Mouse (Mus musculus) pancreas, adult 10 weeks (tissue): ENCODE results near the gene Khsrp. TPM values are rescaled to one million over a fixed set of nuclear protein-coding genes. Genes with fewer than 3 reads are reported as not detected.

Experiments used
- polyA plus RNA-seq: library from polyadenylated mRNA; stranded (reverse); fragments of 350-450 nt; fragmentation: Illumina TruSeq; extraction: RNeasy Lipid Tissue Mini Kit (QIAGEN cat#74804); gene quantifications from one replicate; pipeline ENCODE4 v1.2.3, GENCODE M21; 2015; ENCODE audit warnings: low read depth, low replicate concordance; ENCODE audit not compliant: insufficient read depth

The Khsrp gene
- polyA plus RNA-seq, result 14.1 TPM

GRCm38 (mm10) chr17:57030931-57031660 is at the start of gene Khsrp:
TSS of gene Khsrp (minus strand) at chr17:57031522.

GRCm38 (mm10) chr17:57078336-57078735 is 47.0 kb upstream of the Khsrp start, which contains the start of gene Dennd1c:
TSS of gene Dennd1c (minus strand) at chr17:57078514.

GRCm38 (mm10) chr17:57059486-57059977 is 28.2 kb upstream of the Khsrp start, which contains the start of gene Slc25a23:
TSS of gene Slc25a23 (minus strand) at chr17:57059863.

GRCm38 (mm10) chr17:57058891-57059485 is 27.7 kb upstream of the Khsrp start, which contains the start of gene Crb3:
TSS of gene Crb3 (plus strand) at chr17:57059105.

DNA sequence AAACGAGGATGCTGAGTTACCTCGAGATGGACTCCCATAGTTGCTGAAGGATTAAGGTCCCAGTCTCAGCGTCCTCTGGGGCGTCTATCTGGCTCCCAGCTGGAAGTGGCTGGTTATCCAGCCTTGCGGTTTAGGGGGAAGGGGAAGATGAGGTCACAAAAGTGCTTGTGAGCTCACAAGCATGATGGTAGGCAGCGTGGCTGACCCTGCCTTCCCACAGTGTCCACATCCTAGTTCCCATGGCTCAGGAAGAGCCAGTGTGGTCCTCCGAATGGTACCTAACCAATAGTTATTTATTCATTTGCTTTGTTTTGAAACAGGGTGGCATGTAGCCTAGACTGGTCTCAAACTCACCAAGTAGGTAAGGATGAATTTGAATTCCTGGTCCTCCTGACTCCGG is 10.2 kb upstream of the Khsrp start, which contains the start of gene Slc25a41:
Slc25a41 (minus strand) TSS at position 101 of the 400 bp plus-strand sequence.

DNA sequence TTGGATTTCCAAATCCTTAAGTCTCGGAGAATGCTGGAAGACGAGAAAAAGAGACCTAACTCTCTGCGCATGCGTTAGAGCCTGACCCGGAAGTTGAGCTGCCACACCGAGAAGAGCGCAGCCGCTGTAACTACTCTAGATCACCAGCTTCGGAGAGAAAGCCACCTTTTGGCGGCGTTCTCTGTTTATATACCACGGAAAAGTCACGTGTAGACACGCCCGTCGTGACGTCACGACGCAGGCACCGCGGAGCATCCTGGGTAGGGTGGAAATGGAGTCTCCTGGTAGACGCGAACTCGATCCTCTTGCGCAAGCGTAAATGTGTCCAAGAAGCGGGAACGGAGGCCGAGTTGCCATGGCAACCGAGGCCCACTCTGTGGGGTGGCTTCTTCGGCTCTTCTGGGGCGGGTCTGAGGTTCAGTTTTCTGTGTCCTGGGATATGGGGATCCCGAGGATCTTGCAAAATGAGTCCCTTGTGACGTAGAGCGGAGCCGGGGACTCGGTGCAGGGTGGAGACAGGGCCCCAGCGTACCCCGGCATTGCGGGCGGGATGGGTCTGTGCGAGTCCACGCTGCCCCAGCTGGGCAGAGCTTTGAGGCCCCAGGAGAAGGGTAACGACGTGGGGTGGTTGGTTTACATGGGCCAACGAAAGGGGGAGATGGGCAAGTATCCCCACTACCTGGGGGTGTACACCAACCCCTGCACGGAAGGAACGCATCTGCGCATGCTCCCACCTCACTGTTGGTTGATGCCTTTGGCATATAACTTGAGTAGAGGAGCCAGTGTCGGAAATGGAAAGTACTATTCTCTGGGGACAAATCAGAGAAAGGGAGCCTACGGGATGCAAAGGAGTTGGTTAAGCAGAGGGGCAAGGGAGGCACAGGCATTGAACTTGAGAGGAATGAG is 19.8 kb downstream of the Khsrp start, which contains the start of the genes Gtf2f1 and Gm17949:
Gtf2f1 (minus strand) TSS at position 53 of the 906 bp plus-strand sequence.
Gm17949 (plus strand) TSS at position 234 of the 906 bp plus-strand sequence.

GRCm38 (mm10) chr17:56999968-57000609 is 31.2 kb downstream of the Khsrp start, which contains the start of gene Pspn:
TSS of gene Pspn (minus strand) at chr17:57000018.

GRCm38 (mm10) chr17:56997029-56997667 is 34.2 kb downstream of the Khsrp start, which contains the start of gene Alkbh7:
TSS of gene Alkbh7 (plus strand) at chr17:56997339.

DNA sequence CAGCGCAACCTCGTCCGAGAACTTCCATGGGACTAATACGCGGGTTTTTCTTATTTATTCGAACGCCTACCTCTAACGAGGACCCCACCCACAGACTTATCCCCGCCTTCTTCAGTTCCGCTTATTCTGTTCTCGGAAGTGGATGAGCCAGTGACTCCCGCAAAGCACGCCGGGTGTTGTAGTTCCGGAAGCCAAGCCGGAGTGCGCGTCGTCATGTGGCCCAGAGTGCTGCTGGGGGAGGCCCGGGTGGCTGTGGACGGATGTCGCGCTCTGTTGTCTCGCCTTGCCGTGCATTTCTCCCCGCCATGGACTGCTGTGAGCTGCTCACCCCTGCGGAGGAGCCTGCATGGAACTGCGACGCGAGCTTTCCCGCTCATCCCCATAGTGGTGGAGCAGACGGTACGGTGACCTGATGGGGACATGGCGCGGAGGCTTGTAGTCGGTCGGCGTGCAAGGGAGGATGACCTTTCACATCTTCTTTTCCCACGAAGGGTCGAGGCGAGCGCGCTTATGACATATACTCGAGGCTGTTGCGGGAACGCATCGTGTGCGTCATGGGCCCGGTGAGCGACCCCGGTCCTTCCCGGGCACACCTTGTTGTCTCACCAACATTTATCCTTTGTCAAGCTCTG is 41.1 kb downstream of the Khsrp start, which contains the start of gene Clpp:
Clpp (plus strand) TSS at position 191 of the 632 bp plus-strand sequence.

GRCm38 (mm10) chr17:56982013-56982412 is 49.3 kb downstream of the Khsrp start, which contains the start of gene Acer1:
TSS of gene Acer1 (minus strand) at chr17:56982126.

Other genes with a start within 250 kb of the Khsrp start
- gene Rfx2, start 200.5 kb downstream of the Khsrp start, polyA plus RNA-seq, result 2.0 TPM
- not detected for gene Acsbg2, start 157.1 kb downstream of the Khsrp start, polyA plus RNA-seq
- gene 1700061G19Rik, start 156.0 kb downstream of the Khsrp start, polyA plus RNA-seq, result not detected
- gene Mllt1, start 96.1 kb downstream of the Khsrp start, polyA plus RNA-seq, result 6.3 TPM
- gene Acer1, start 49.4 kb downstream of the Khsrp start, polyA plus RNA-seq, result not detected
- gene Clpp, start 41.2 kb downstream of the Khsrp start, polyA plus RNA-seq, result 19.7 TPM
- 10.0 TPM for gene Alkbh7, start 34.2 kb downstream of the Khsrp start, polyA plus RNA-seq
- not detected for gene Pspn, start 31.5 kb downstream of the Khsrp start, polyA plus RNA-seq
- 7.4 TPM for gene Gtf2f1, start 20.2 kb downstream of the Khsrp start, polyA plus RNA-seq
- not detected for gene Gm17949, start 20.1 kb downstream of the Khsrp start, polyA plus RNA-seq
- not detected for gene Slc25a41, start 10.1 kb upstream of the Khsrp start, polyA plus RNA-seq
- 20.0 TPM for gene Crb3, start 27.6 kb upstream of the Khsrp start, polyA plus RNA-seq
- 15.4 TPM for gene Slc25a23, start 28.3 kb upstream of the Khsrp start, polyA plus RNA-seq
- 3.3 TPM for gene Dennd1c, start 47.0 kb upstream of the Khsrp start, polyA plus RNA-seq
- gene Tubb4a, start 56.3 kb upstream of the Khsrp start, polyA plus RNA-seq, result 1.5 TPM
- 1.3 TPM for gene Tnfsf9, start 73.8 kb upstream of the Khsrp start, polyA plus RNA-seq
- not detected for gene Cd70, start 118.3 kb upstream of the Khsrp start, polyA plus RNA-seq
- gene Tnfsf14, start 162.7 kb upstream of the Khsrp start, polyA plus RNA-seq, result not detected
- gene C3, start 196.6 kb upstream of the Khsrp start, polyA plus RNA-seq, result 236 TPM
- 23.7 TPM for gene Gpr108, start 216.9 kb upstream of the Khsrp start, polyA plus RNA-seq
- gene Trip10, start 217.9 kb upstream of the Khsrp start, polyA plus RNA-seq, result 19.2 TPM
- 2.0 TPM for gene Vav1, start 247.6 kb upstream of the Khsrp start, polyA plus RNA-seq